Mouse (Mus musculus) liver, embryonic 14.5 days (tissue): Measurements from ENCODE around the gene 4930402H24Rik.

Experiments used
- CTCF ChIP-seq: IDR thresholded peaks from 2 replicates; pipeline ENCODE4 v1.5.1; 2016; ENCODE audit warnings: antibody characterized with exemption, low read depth, control low read depth
- EP300 ChIP-seq: IDR thresholded peaks from 2 replicates; pipeline ENCODE4 v1.6.1; 2016; ENCODE audit warnings: antibody characterized with exemption, low read depth

DNA sequence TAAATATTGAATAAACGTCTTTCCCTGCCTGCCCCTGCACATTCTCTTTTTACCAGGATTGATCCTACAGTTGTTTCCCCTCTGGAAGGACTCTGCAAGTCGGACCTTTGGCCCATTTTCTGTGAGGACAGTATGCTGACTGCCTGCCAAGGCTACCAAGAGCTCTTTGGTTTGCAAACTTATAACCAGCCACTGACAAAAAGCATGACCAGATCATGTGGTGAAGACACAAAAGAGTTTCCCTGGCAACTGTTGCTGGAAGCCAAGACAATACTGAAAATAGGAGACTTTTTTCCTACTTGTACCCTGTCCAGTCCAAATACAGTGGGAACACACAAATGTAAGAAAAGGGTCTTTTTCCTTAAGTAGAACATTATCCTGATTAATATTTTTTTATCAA lies 78.8 kb downstream of the 4930402H24Rik start:
- TF ChIP-seq CTCF = no peak
- no peak for TF ChIP-seq EP300
